Mouse (Mus musculus): ENCODE data around the gene Mtrr. TPM values are rescaled to one million over a fixed set of nuclear protein-coding genes. Genes with fewer than 3 reads are reported as not detected.
A peak's percentile ranks its signal among the peaks of the same experiment; 100 is the strongest.

Gene Mtrr
- 25.2 and 28.7 TPM in 2 replicates for polyA plus RNA-seq (2016; fragmentation: Nextera tagmentation; extraction: Ambion mirVana)

DNA sequence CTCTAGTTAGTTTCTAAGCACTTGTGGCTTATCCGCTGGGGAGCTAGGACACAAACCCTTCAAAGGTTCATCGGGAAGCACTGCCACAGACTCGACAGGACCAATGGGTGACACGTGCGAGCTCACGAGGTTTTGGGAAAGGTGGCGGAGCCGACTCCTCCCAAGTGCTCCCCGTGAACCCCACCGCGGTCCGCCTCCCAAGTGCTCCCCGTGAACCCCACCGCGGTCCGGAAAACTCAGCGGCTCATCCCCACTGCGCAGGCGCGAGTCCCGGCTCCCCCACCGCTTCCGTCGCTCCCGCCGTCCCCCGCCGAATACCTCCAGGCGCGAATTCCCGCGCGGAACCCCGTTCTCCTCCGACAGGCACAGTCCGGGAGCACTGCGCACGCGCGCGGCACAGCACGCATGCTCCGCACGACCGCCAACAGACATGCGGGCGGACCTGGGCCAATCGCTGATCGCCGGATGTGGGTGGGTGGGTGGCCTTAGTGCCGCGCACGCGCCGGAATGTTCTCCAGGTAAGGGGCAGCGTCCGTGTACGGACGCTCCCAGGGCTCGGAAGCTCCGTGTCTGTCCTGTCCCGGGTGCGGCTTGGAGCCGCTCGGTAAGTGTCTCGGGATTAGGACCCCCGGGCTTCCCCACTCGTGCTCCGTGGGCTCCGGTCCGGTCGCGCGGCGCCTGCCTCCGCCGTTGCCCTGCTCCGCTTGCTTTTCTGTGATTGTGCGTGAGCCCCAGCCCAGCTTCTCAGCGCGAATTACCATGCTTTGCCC lies at the start of gene Mtrr, which contains the start of gene Fastkd3:
Gene Mtrr, minus strand, starts transcription at position 403 of the 770 bp plus-strand sequence.
Gene Fastkd3, plus strand, starts transcription at position 488 of the 770 bp plus-strand sequence.
- DNase-seq (ENCODE audit: low spot score), result peak; percentile 99
- peaks cover 10% of the 10 kb centered on the region for H3K4me1 ChIP-seq
- H3K36me3 ChIP-seq, result peaks cover 67% of the 10 kb centered on the region
- WGBS, result under 1% methylated on average over 81 of the region's 81 CpGs
- H3K4me3 ChIP-seq, result peak within 1 kb of the TSS; percentile 79
- peak within 1 kb of the TSS; percentile 92 for H3K27ac ChIP-seq
- H3K27me3 ChIP-seq (ENCODE audit: low read depth, poor library complexity, severe bottlenecking), result no peaks in the 10 kb centered on the region
- H3K9me3 ChIP-seq (replicated peaks), result no peaks in the 10 kb centered on the region

GRCm38 (mm10) chr13:68627041-68627440 lies 45.1 kb upstream of the Mtrr start:
- no peak overlapping the region for H3K27ac ChIP-seq
- H3K36me3 ChIP-seq, result no peaks in the 10 kb centered on the region
- H3K27me3 ChIP-seq (ENCODE audit: low read depth, poor library complexity, severe bottlenecking), result no peaks in the 10 kb centered on the region
- H3K9me3 ChIP-seq (replicated peaks), result no peaks in the 10 kb centered on the region
- 76% methylated on average over 3 of the region's 3 CpGs for WGBS
- H3K4me3 ChIP-seq, result no peak overlapping the region
- no peak for DNase-seq (ENCODE audit: low spot score)
- no peaks in the 10 kb centered on the region for H3K4me1 ChIP-seq

DNA sequence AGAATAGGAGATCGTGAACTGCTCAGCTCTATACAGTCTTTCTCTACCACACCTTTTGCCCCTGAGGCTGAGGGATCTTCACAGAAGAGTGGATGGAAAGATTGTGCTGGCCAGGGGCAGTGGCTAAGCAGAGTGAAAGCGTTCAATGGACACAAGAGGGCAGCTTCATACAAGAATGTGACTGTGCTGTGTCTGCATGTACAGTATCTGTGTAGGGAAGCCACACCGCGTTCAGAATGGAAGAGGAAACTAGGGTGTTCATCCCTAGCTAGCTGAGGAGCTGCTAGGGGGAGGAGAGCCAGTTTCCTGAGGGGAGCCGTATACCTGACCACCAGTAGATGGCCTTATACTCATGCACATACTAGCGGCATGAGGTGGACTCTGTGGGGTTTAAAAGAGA lies 40.8 kb upstream of the Mtrr start:
- WGBS, result 74% methylated on average over 6 of the region's 6 CpGs
- Histone ChIP-seq H3K27ac (no peak overlapping the region), H3K9me3 (replicated peaks) (no peaks in the 10 kb centered on the region), H3K27me3 (ENCODE audit: low read depth, poor library complexity, severe bottlenecking) (no peaks in the 10 kb centered on the region), H3K4me3 (no peak overlapping the region), H3K4me1 (no peaks in the 10 kb centered on the region), H3K36me3 (no peaks in the 10 kb centered on the region)
- DNase-seq (ENCODE audit: low spot score), result no peak

DNA sequence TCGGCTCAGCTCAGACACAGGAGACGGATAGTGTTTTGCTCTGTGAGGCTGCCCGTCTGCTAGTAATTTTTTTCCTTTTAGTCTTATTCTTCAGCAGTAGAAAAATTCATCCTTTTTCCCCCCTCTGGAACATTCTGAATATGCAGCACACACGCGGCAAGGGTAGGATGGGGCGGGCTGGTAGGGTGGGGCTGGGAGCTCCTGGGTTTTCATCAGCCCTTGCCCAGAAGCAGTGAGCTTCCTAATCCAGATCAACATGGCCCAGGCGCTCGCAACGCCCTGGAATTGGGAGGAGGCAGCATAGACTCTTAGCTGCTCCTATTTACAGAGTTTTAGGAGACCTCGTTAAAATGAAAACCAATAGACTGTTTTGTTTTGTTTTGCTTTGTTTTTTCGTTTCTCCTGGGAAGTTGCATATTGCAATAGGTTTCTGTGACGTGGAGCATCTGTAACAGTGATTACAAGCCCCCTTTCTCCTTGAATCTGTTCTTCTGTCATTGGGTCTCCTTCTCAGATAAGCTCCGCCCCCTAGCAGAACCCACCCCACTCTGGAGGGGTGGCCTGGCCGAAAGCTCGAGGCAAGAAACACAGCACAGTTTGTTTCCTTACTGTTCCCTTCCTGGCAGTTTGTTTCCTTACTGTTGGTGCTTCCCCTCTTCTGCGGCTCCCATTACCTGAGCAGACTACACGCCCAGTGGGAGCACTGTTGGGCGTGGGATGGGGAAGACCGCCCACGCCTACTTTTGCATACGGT lies 25.9 kb upstream of the Mtrr start:
- peak; percentile 31 for DNase-seq (ENCODE audit: low spot score)
- Histone ChIP-seq H3K27me3 (ENCODE audit: low read depth, poor library complexity, severe bottlenecking) (no peaks in the 10 kb centered on the region), H3K9me3 (replicated peaks) (no peaks in the 10 kb centered on the region), H3K4me3 (peak overlapping the region; percentile 26), H3K4me1 (peaks cover 11% of the 10 kb centered on the region; the same call in 1 of the 2 replicates), H3K36me3 (no peaks in the 10 kb centered on the region), H3K27ac (no peak overlapping the region)
- 50% methylated on average over 21 of the region's 21 CpGs for WGBS

DNA sequence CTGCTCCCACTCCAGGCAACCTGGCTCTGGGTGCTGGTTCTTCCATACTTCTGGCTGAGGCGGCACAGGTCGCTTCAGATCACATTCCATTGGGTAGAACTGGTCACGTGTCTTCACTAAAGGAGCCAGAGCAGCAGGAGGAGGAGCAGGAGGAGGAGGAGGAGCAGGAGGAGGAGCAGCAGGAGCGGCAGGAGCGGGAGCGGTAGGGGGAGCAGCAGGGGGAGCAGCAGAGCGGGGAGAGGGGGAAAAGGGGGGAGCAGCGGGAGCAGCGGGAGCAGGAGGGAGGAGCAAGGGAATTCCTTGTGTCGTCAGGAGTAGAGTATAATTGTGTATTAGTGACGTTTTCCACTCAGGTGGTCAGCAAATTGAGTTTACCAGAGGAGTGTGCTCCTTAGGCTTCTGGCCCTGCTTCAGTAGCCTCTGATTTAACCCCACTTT lies 23.8 kb upstream of the Mtrr start:
- Histone ChIP-seq H3K4me3 (peak overlapping the region; percentile 46), H3K4me1 (peaks cover 13% of the 10 kb centered on the region; the same call in 1 of the 2 replicates), H3K36me3 (no peaks in the 10 kb centered on the region), H3K27ac (peak overlapping the region; percentile 53), H3K9me3 (replicated peaks) (no peaks in the 10 kb centered on the region), H3K27me3 (ENCODE audit: low read depth, poor library complexity, severe bottlenecking) (no peaks in the 10 kb centered on the region)
- 7% methylated on average over 11 of the region's 11 CpGs for WGBS
- peak; percentile 62 for DNase-seq (ENCODE audit: low spot score)

DNA sequence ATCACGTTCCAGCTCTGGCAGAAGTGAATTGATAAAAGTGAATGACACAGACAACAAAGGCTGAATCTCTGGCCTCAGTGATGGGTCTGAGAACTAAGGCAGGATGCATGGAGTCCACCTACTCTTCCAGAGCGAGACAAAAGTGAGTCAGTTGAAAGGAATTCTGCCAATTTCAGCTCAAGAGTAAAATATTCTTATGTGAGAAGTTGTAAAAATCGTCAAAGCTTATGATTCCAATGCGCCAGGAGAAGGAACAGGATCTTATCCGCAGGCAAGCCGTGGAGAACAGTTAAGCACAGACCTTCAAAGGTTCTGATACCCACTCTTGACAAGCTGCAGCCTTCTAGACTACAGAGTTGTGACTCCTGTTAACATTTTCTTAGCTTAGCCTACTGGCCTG lies 21.1 kb upstream of the Mtrr start:
- H3K4me3 ChIP-seq, result no peak overlapping the region
- H3K36me3 ChIP-seq, result no peaks in the 10 kb centered on the region
- H3K9me3 ChIP-seq (replicated peaks), result no peaks in the 10 kb centered on the region
- WGBS, result 81% methylated on average over 6 of the region's 6 CpGs
- no peak overlapping the region for H3K27ac ChIP-seq
- DNase-seq (ENCODE audit: low spot score), result no peak
- no peaks in the 10 kb centered on the region for H3K27me3 ChIP-seq (ENCODE audit: low read depth, poor library complexity, severe bottlenecking)
- peaks cover 11% of the 10 kb centered on the region; the same call in 1 of the 2 replicates for H3K4me1 ChIP-seq

DNA sequence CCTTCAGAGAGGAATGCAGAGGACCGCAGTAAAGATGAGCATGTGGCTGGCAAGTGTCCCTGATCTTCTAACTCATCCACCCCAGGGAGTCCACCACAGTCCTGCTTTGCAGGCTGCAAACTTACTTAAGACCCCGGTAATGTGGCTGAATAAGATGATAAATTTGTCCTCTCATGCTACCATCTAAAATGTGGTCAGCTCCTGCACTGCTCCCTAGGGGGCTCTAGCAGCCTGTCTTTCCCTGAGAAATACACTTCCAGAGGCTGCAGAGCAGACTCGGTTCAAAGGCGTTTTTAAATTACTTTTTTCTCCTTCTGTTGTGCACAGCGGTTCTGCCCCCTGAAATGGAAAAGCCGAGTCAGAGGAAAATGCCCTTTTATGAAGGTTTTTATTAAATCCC lies 19.2 kb upstream of the Mtrr start:
- Histone ChIP-seq H3K27me3 (ENCODE audit: low read depth, poor library complexity, severe bottlenecking) (peaks cover 6% of the 10 kb centered on the region; the same call in 1 of the 2 replicates), H3K9me3 (replicated peaks) (no peaks in the 10 kb centered on the region), H3K4me1 (peaks cover 16% of the 10 kb centered on the region), H3K27ac (no peak overlapping the region), H3K4me3 (no peak overlapping the region), H3K36me3 (no peaks in the 10 kb centered on the region)
- WGBS, result 37% methylated on average over 6 of the region's 6 CpGs
- no peak for DNase-seq (ENCODE audit: low spot score)

DNA sequence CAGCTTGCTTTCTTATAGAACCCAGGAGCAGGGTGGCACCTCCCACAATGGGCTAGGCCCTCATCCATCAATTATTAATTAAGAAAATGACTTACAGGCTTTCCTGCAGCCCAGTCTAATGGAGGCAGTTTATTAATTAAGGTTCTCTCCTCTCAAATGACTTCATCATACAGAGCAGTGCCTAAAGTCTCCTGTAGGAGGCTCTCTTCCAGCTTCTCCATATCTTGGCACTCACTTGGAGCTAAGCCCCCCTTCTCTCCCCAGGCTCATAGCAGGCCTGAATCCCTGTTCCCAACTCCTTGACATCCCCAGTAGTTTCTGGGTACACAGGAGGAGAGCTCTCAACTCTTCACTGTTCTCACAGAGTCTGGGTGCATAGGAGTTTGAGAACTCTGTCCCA lies 17.0 kb upstream of the Mtrr start:
- DNase-seq (ENCODE audit: low spot score), result no peak
- H3K4me3 ChIP-seq, result no peak overlapping the region
- H3K36me3 ChIP-seq, result peaks cover 6% of the 10 kb centered on the region; the same call in 1 of the 2 replicates

GRCm38 (mm10) chr13:68597667-68598066 lies 15.7 kb upstream of the Mtrr start:
- H3K27ac ChIP-seq, result no peak overlapping the region
- peaks cover 6% of the 10 kb centered on the region; the same call in 1 of the 2 replicates for H3K27me3 ChIP-seq (ENCODE audit: low read depth, poor library complexity, severe bottlenecking)
- no peaks in the 10 kb centered on the region for H3K9me3 ChIP-seq (replicated peaks)
- H3K4me1 ChIP-seq, result peaks cover 10% of the 10 kb centered on the region
- peaks cover 16% of the 10 kb centered on the region for H3K36me3 ChIP-seq
- 11% methylated on average over 13 of the region's 13 CpGs for WGBS
- no peak for DNase-seq (ENCODE audit: low spot score)
- peak overlapping the region; percentile 41 for H3K4me3 ChIP-seq

More for the DNA sequence above, 17.0 kb upstream of the Mtrr start:
- peaks cover 10% of the 10 kb centered on the region for H3K4me1 ChIP-seq
- no peaks in the 10 kb centered on the region for H3K9me3 ChIP-seq (replicated peaks)
- peaks cover 6% of the 10 kb centered on the region; the same call in 1 of the 2 replicates for H3K27me3 ChIP-seq (ENCODE audit: low read depth, poor library complexity, severe bottlenecking)
- H3K27ac ChIP-seq, result no peak overlapping the region

DNA sequence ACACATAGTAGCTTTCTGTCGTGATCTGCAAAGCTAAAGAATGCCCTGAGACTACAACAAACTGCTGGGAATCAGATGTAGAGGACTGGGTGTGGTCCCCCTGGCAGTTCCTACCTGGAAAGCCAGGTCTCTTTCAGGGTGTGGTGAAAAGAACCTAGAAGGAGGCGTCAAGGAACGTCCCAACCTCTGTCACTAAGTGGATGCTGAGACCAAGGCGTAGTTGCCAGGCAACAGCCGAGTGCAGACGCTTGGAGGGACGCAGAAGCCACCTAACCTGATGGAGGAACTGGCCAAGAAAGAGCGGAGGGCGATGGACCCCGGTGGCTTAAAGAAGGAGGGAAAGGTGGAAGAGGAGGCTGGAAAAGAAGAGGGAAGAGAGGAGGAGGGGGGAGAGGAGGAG lies 15.2 kb upstream of the Mtrr start, which contains the start of gene 1700001L19Rik:
Gene 1700001L19Rik, plus strand, starts transcription at position 223 of the 400 bp plus-strand sequence.
- H3K9me3 ChIP-seq (replicated peaks), result no peaks in the 10 kb centered on the region
- peaks cover 21% of the 10 kb centered on the region for H3K36me3 ChIP-seq
- peak within 1 kb of the TSS; percentile 41 for H3K4me3 ChIP-seq
- no peak within 1 kb of the TSS for H3K27ac ChIP-seq
- no peak for DNase-seq (ENCODE audit: low spot score)
- 10% methylated on average over 10 of the region's 10 CpGs for WGBS
- peaks cover 10% of the 10 kb centered on the region for H3K4me1 ChIP-seq
- H3K27me3 ChIP-seq (ENCODE audit: low read depth, poor library complexity, severe bottlenecking), result peaks cover 6% of the 10 kb centered on the region; the same call in 1 of the 2 replicates

- Histone ChIP-seq H3K4me1 (peaks cover 8% of the 10 kb centered on the region), H3K27me3 (ENCODE audit: low read depth, poor library complexity, severe bottlenecking) (peaks cover 6% of the 10 kb centered on the region; the same call in 1 of the 2 replicates), H3K9me3 (replicated peaks) (no peaks in the 10 kb centered on the region), H3K36me3 (peaks cover 55% of the 10 kb centered on the region), H3K27ac (no peak overlapping the region), H3K4me3 (no peak overlapping the region)
- WGBS, result 84% methylated on average over 1 of the region's 1 CpGs
- no peak for DNase-seq (ENCODE audit: low spot score)
Observed at GRCm38 (mm10) chr13:68593797-68594196, 11.8 kb upstream of the Mtrr start.

GRCm38 (mm10) chr13:68588352-68588751 lies 6.4 kb upstream of the Mtrr start:
- H3K36me3 ChIP-seq, result peaks cover 99% of the 10 kb centered on the region
- H3K9me3 ChIP-seq (replicated peaks), result no peaks in the 10 kb centered on the region
- H3K27ac ChIP-seq, result no peak overlapping the region
- no peaks in the 10 kb centered on the region for H3K27me3 ChIP-seq (ENCODE audit: low read depth, poor library complexity, severe bottlenecking)
- H3K4me1 ChIP-seq, result no peaks in the 10 kb centered on the region
- H3K4me3 ChIP-seq, result no peak overlapping the region
- no peak for DNase-seq (ENCODE audit: low spot score)

GRCm38 (mm10) chr13:68585441-68585840 lies 3.5 kb upstream of the Mtrr start:
- no peak overlapping the region for H3K4me3 ChIP-seq
- peaks cover 9% of the 10 kb centered on the region for H3K4me1 ChIP-seq
- H3K9me3 ChIP-seq (replicated peaks), result no peaks in the 10 kb centered on the region
- 90% methylated on average over 7 of the region's 7 CpGs for WGBS
- H3K36me3 ChIP-seq, result peaks cover 70% of the 10 kb centered on the region
- no peaks in the 10 kb centered on the region for H3K27me3 ChIP-seq (ENCODE audit: low read depth, poor library complexity, severe bottlenecking)
- no peak overlapping the region for H3K27ac ChIP-seq
- no peak for DNase-seq (ENCODE audit: low spot score)
